Mouse (Mus musculus) pancreas, adult 10 weeks (tissue): ENCODE results near the gene Cd84. TPM values are rescaled to one million over a fixed set of nuclear protein-coding genes. Genes with fewer than 3 reads are reported as not detected.

ENCODE experiments used
- polyA plus RNA-seq: library from polyadenylated mRNA; stranded (reverse); fragments of 350-450 nt; fragmentation: Illumina TruSeq; extraction: RNeasy Lipid Tissue Mini Kit (QIAGEN cat#74804); gene quantifications from one replicate; pipeline ENCODE4 v1.2.3, GENCODE M21; 2015; ENCODE audit warnings: low read depth, low replicate concordance; ENCODE audit not compliant: insufficient read depth

Cd84 gene
- 1.00 TPM for polyA plus RNA-seq

GRCm38 (mm10) chr1:171839488-171839887, at the start of gene Cd84:
Gene Cd84 (plus strand): TSS chr1:171839697.

DNA sequence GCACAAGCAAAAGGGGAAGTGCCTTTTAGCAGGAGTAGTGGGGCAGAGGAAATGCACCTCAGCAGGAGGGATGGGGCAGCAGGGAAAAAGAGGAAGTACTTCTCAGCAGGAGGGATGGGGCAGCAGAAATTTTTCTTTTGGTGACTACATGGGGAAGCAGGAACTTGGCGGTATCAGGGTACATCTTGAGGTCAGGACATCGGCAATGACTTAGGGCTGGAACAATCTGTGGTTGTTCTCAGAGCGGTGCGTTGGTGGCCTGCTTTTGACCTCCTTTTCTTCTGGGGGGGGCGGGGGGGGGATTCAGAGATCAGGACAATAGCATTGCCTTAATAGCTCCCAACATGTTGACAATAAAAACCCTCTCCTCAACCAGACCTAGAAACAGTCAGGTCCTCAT, 55.9 kb downstream of the Cd84 start, which contains the start of gene Gm10521:
TSS of gene Gm10521 (plus strand) at position 301 of the 400 bp plus-strand sequence.

DNA sequence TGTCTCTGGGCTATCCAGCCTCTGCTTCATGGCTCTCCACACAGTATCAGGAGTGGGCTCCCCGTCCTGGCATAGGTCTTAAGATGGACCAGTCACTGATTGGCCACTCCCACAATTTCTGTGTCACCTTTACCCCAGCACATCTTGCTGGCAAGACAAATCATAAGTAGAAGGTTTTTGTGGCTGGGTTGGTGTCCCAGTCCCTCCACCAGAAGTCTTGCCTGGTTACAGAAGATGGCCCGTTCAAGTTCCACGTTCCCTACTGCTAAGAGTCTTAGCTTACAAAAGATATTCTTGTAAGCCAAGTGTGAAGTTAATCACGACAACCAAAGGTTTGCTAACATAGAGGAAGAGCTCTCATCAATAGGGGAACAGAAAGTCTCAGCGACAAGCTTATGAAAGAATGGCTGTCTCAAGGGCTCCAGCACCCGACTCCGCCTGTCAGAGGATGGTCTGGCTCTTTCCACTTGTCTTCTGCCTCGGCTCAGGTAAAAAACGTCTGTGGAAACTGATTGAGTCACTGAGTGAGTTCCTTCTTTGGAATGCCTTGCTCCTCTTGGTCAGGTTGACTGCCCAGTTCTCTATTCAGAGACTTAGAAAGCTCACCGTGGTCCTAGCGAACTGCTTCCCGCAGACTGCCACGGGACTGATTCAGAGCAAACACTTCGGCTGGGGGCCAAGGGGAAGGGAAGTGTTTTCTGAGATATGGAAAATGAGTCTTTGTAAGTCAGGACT, 78.0 kb downstream of the Cd84 start, which contains the start of gene Slamf6:
TSS of gene Slamf6 (plus strand) at position 211 of the 735 bp plus-strand sequence.

Other genes starting within 250 kb of the Cd84 start
- gene Ly9, start 232.3 kb upstream of the Cd84 start, polyA plus RNA-seq = not detected
- 1.6 TPM for gene Slamf7, start 186.7 kb upstream of the Cd84 start, polyA plus RNA-seq
- gene Cd48, start 157.7 kb upstream of the Cd84 start, polyA plus RNA-seq = 1.9 TPM
- not detected for gene Slamf1, start 72.6 kb upstream of the Cd84 start, polyA plus RNA-seq
- gene Gm10521, start 56.0 kb downstream of the Cd84 start, polyA plus RNA-seq = not detected
- gene Slamf6, start 77.8 kb downstream of the Cd84 start, polyA plus RNA-seq = 0.24 TPM
- gene Vangl2, start 188.7 kb downstream of the Cd84 start, polyA plus RNA-seq = 1.3 TPM
- not detected for gene Nhlh1, start 217.9 kb downstream of the Cd84 start, polyA plus RNA-seq
- gene Copa, start 242.8 kb downstream of the Cd84 start, polyA plus RNA-seq = 68.5 TPM
- 19.2 TPM for gene Ncstn, start 243.1 kb downstream of the Cd84 start, polyA plus RNA-seq